10 mouse cellular contexts compared by ENCODE assay signal in genomic region chr9:54604886-54605285, GRCm38 (mm10). TPM values are rescaled to one million over a fixed set of nuclear protein-coding genes. Genes with fewer than 3 reads are reported as not detected.
DNase-seq lines count a peak whose midpoint lies in the region; ATAC-seq and TF ChIP-seq lines count a peak whose summit lies in the region.
"Had no signal": no experiment of that assay in that cellular context is flagged by ENCODE, and none has a peak within 500 bp of the region (broad histone marks: within the 10 kb centered on the region; RNA-seq: fewer than 3 reads in every experiment).

No protein-coding gene starts in this region.

- intact Hi-C loops in left cerebral cortex, postnatal 10 days (cut with DNase I), result no loop called here

- TF ChIP-seq CTCF in E14TG2a.4 (conservative IDR thresholded peaks at IDR 0.05; ENCODE audit: low read length), result peak; percentile 65
- TF ChIP-seq CTCF in brain, embryonic 14.5 days (IDR thresholded peaks at IDR 0.05; ENCODE audit: borderline replicate concordance, extremely low read depth, insufficient read depth, insufficient read length), result peak; percentile 59; the same call in 1 of the 2 replicates

- no peak overlapping the region for H3K9ac ChIP-seq in hindbrain, embryonic 14.5 days
- H3K9ac ChIP-seq in hindbrain, embryonic 13.5 days, result no peak overlapping the region
- H3K9ac ChIP-seq: embryonic facial prominence, embryonic 13.5 days; liver, embryonic 15.5 days had no signal

- H3K9me3 ChIP-seq in hindbrain, embryonic 14.5 days (ENCODE audit: control insufficient read depth, low read length), result no peaks in the 10 kb centered on the region
- H3K9me3 ChIP-seq in hindbrain, embryonic 13.5 days, result no peaks in the 10 kb centered on the region
- no peaks in the 10 kb centered on the region for H3K9me3 ChIP-seq in E14TG2a.4 (ENCODE audit: low read length)
- H3K9me3 ChIP-seq: embryonic facial prominence, embryonic 13.5 days; liver, embryonic 15.5 days had no signal

- no peak overlapping the region for H3K4me2 ChIP-seq in hindbrain, embryonic 14.5 days (replicated peaks)
- no peak overlapping the region for H3K4me2 ChIP-seq in hindbrain, embryonic 13.5 days
- H3K4me2 ChIP-seq: embryonic facial prominence, embryonic 13.5 days; liver, embryonic 15.5 days had no signal

- H3K27ac ChIP-seq in hindbrain, embryonic 14.5 days, result no peak overlapping the region
- H3K27ac ChIP-seq in hindbrain, embryonic 13.5 days, result no peak overlapping the region
- H3K27ac ChIP-seq: embryonic facial prominence, embryonic 13.5 days; liver, embryonic 15.5 days had no signal

- H3K4me3 ChIP-seq in hindbrain, embryonic 14.5 days (replicated peaks; ENCODE audit: low read length), result no peak overlapping the region
- no peak overlapping the region for H3K4me3 ChIP-seq in hindbrain, embryonic 13.5 days
- no peak overlapping the region for H3K4me3 ChIP-seq in E14TG2a.4 (replicated peaks; ENCODE audit: low read length)
- H3K4me3 ChIP-seq: embryonic facial prominence, embryonic 13.5 days; liver, embryonic 15.5 days had no signal

- H3K4me1 ChIP-seq in hindbrain, embryonic 14.5 days (replicated peaks; ENCODE audit: control insufficient read depth, insufficient read depth, low read length), result no peaks in the 10 kb centered on the region
- H3K4me1 ChIP-seq in hindbrain, embryonic 13.5 days (replicated peaks), result no peaks in the 10 kb centered on the region
- peaks cover 28% of the 10 kb centered on the region for H3K4me1 ChIP-seq in E14TG2a.4 (replicated peaks; ENCODE audit: low read depth, low read length)
- H3K4me1 ChIP-seq: embryonic facial prominence, embryonic 13.5 days; liver, embryonic 15.5 days had no signal

- no peak for TF ChIP-seq POLR2A in brain, embryonic 14.5 days (IDR thresholded peaks at IDR 0.05; ENCODE audit: borderline replicate concordance, extremely low read depth, insufficient read depth, insufficient read length, poor library complexity, severe bottlenecking)

- 61% methylated on average over 4 of the region's 4 CpGs for WGBS in hindbrain, embryonic 14.5 days
- 58% methylated on average over 4 of the region's 4 CpGs for WGBS in hindbrain, embryonic 13.5 days

- peak; percentile 34 for DNase-seq in hindbrain, embryonic 14.5 days (ENCODE audit: low spot score)
- peak; percentile 65 for DNase-seq in brain, embryonic 14.5 days (ENCODE audit: low read depth)
- peak; percentile 27 to 75 for DNase-seq in left cerebral cortex, postnatal 10 days (ENCODE audit: extremely low spot score in 1 of 2, low spot score in 2 of 2)
- peak; percentile 77 for DNase-seq in retina, embryonic 14.5 days (ENCODE audit: low spot score)

- H3K27me3 ChIP-seq in hindbrain, embryonic 14.5 days (ENCODE audit: control insufficient read depth, insufficient read depth, low read length), result no peaks in the 10 kb centered on the region
- no peaks in the 10 kb centered on the region for H3K27me3 ChIP-seq in hindbrain, embryonic 13.5 days
- peaks cover 15% of the 10 kb centered on the region; the same call in 1 of the 2 replicates for H3K27me3 ChIP-seq in E14TG2a.4 (ENCODE audit: insufficient read depth, low read length)
- H3K27me3 ChIP-seq: embryonic facial prominence, embryonic 13.5 days; liver, embryonic 15.5 days had no signal

- ATAC-seq in hindbrain, embryonic 14.5 days (ENCODE audit: low FRiP score), result no peak
- no peak for ATAC-seq in hindbrain, embryonic 13.5 days (ENCODE audit: low FRiP score)
- 0 out of 2 replicates have a peak, but pooled peaks have one; percentile 28 for ATAC-seq in frontal cortex, adult (ENCODE audit: low TSS enrichment)
- ATAC-seq in granulocyte monocyte progenitor cell, adult 5-6 weeks (replicated peaks; ENCODE audit: poor library complexity, severe bottlenecking), result no peak; the same call in 1 of the 2 replicates

- peaks cover 58% of the 10 kb centered on the region for H3K36me3 ChIP-seq in hindbrain, embryonic 14.5 days (replicated peaks; ENCODE audit: control insufficient read depth, insufficient read depth)
- H3K36me3 ChIP-seq in hindbrain, embryonic 13.5 days, result peaks cover 53% of the 10 kb centered on the region
- peaks cover 59% of the 10 kb centered on the region for H3K36me3 ChIP-seq in E14TG2a.4 (ENCODE audit: insufficient read depth, low read length)

RNA-seq across cellular contexts. Expression of gene Idh3a, which starts 18.8 kb away (rescaled TPM):
- 166 and 198 TPM in 2 replicates for polyA plus RNA-seq in hindbrain, embryonic 14.5 days (2014; fragmentation: Nextera tagmentation; extraction: Ambion mirVana)
- 122 and 126 TPM in 2 replicates for polyA plus RNA-seq in hindbrain, embryonic 13.5 days (2015; fragmentation: Nextera tagmentation; extraction: Ambion mirVana)
- polyA plus RNA-seq in brain, embryonic 14.5 days (2012; rRNA removed), result 75.5 and 82.6 TPM in 2 replicates
- 100 to 1,000 TPM; 206 to 208 TPM for total RNA-seq in left cerebral cortex, postnatal 10 days (2021)
- 100 and 111 TPM in 2 replicates for total RNA-seq in granulocyte monocyte progenitor cell, adult 5-6 weeks (2014; fragmentation: Nextera tagmentation)
- 83.9 and 89.1 TPM in 2 replicates for total RNA-seq in granulocyte monocyte progenitor cell, adult 5-6 weeks (2017)

RNA-seq across cellular contexts. Expression of gene Cib2, which starts 44.9 kb away (rescaled TPM):
- polyA plus RNA-seq in hindbrain, embryonic 14.5 days (2014; fragmentation: Nextera tagmentation; extraction: Ambion mirVana), result 67.3 and 69.4 TPM in 2 replicates
- 42.4 and 45.2 TPM in 2 replicates for polyA plus RNA-seq in hindbrain, embryonic 13.5 days (2015; fragmentation: Nextera tagmentation; extraction: Ambion mirVana)
- 24.7 and 28.2 TPM in 2 replicates for polyA plus RNA-seq in brain, embryonic 14.5 days (2012; rRNA removed)
- 10 to 100 TPM; 32.8 to 33.9 TPM for total RNA-seq in left cerebral cortex, postnatal 10 days (2021)
- total RNA-seq in granulocyte monocyte progenitor cell, adult 5-6 weeks (2014; fragmentation: Nextera tagmentation), result 1.1 and 1.6 TPM in 2 replicates
- 0.39 and 0.57 TPM in 2 replicates for total RNA-seq in granulocyte monocyte progenitor cell, adult 5-6 weeks (2017)

RNA-seq across cellular contexts. Expression of gene Acsbg1, which starts 56.8 kb away (rescaled TPM):
- polyA plus RNA-seq in hindbrain, embryonic 14.5 days (2014; fragmentation: Nextera tagmentation; extraction: Ambion mirVana), result 32.4 and 38.9 TPM in 2 replicates
- 14.2 and 15.6 TPM in 2 replicates for polyA plus RNA-seq in hindbrain, embryonic 13.5 days (2015; fragmentation: Nextera tagmentation; extraction: Ambion mirVana)
- 14.8 and 16.3 TPM in 2 replicates for polyA plus RNA-seq in brain, embryonic 14.5 days (2012; rRNA removed)
- 10 to 100 TPM; 88.4 to 93.5 TPM for total RNA-seq in left cerebral cortex, postnatal 10 days (2021)
- not detected in 2 replicates for total RNA-seq in granulocyte monocyte progenitor cell, adult 5-6 weeks (2014; fragmentation: Nextera tagmentation)
- total RNA-seq in granulocyte monocyte progenitor cell, adult 5-6 weeks (2017), result not detected in 2 replicates
